Mouse (Mus musculus): ENCODE data around the gene Sept6. TPM values are rescaled to one million over a fixed set of nuclear protein-coding genes. Genes with fewer than 3 reads are reported as not detected.
A peak's percentile ranks its signal among the peaks of the same experiment; 100 is the strongest.
"Not testable (repeated sequence)": the region's sequence is repeated elsewhere in the genome, so short reads cannot be mapped to it uniquely, and the experiment has no call there.

Gene Sept6
- total and polyA plus RNA-seq, 2 experiments from 2014 or later = 59.6 to 106 TPM

- H3K4me2 ChIP-seq (ENCODE audit: low read depth, low read length) = no peak overlapping the region
- H3K9me3 ChIP-seq (ENCODE audit: low read length) = no peaks in the 10 kb centered on the region
- no peaks in the 10 kb centered on the region for H3K36me3 ChIP-seq (ENCODE audit: insufficient read depth, low read length)
- 35% methylated on average over 5 of the region's 5 CpGs for WGBS
- H3K4me1 ChIP-seq (ENCODE audit: insufficient read depth, low read length) = no peaks in the 10 kb centered on the region
- no peak overlapping the region for H3K9ac ChIP-seq (replicated peaks; ENCODE audit: low read length)
- no peaks in the 10 kb centered on the region for H3K27me3 ChIP-seq (ENCODE audit: insufficient read depth, low read length)
- DNase-seq (ENCODE audit: low spot score) = peak; percentile 17
- no peak overlapping the region for H3K27ac ChIP-seq
- peak; percentile 50 for TF ChIP-seq CTCF (IDR thresholded peaks at IDR 0.05; ENCODE audit: low read depth)
- ATAC-seq = no peak
- H3K4me3 ChIP-seq (ENCODE audit: low read length) = no peak overlapping the region
Observed at GRCm38 (mm10) chrX:36906539-36906938, 85.1 kb downstream of the Sept6 start.

GRCm38 (mm10) chrX:36903115-36903768 lies 88.4 kb downstream of the Sept6 start:
- H3K4me2 ChIP-seq (ENCODE audit: low read depth, low read length) = peak overlapping the region; percentile 56
- peak; percentile 94 for ATAC-seq
- no peaks in the 10 kb centered on the region for H3K9me3 ChIP-seq (ENCODE audit: low read length)
- no peaks in the 10 kb centered on the region for H3K36me3 ChIP-seq (ENCODE audit: insufficient read depth, low read length)
- TF ChIP-seq CTCF (IDR thresholded peaks at IDR 0.05; ENCODE audit: low read depth) = 0 out of 2 replicates have a peak, but pooled peaks have one; percentile 10
- no peaks in the 10 kb centered on the region for H3K4me1 ChIP-seq (ENCODE audit: insufficient read depth, low read length)
- H3K4me3 ChIP-seq (ENCODE audit: low read length) = peak overlapping the region; percentile 51
- peak; percentile 96 for DNase-seq (ENCODE audit: low spot score)
- no peaks in the 10 kb centered on the region for H3K27me3 ChIP-seq (ENCODE audit: insufficient read depth, low read length)
- peak overlapping the region; percentile 82 for H3K27ac ChIP-seq
- H3K9ac ChIP-seq (replicated peaks; ENCODE audit: low read length) = peak overlapping the region; percentile 56
- WGBS = 30% methylated on average over 27 of the region's 32 CpGs

- Histone ChIP-seq H3K27me3 (ENCODE audit: insufficient read depth, low read length) (no peaks in the 10 kb centered on the region), H3K36me3 (ENCODE audit: insufficient read depth, low read length) (no peaks in the 10 kb centered on the region), H3K27ac (peak within 1 kb of the TSS; percentile 82), H3K4me2 (ENCODE audit: low read depth, low read length) (peak within 1 kb of the TSS; percentile 56), H3K4me3 (ENCODE audit: low read length) (peak within 1 kb of the TSS; percentile 51), H3K9ac (replicated peaks; ENCODE audit: low read length) (peak within 1 kb of the TSS; percentile 56), H3K9me3 (ENCODE audit: low read length) (no peaks in the 10 kb centered on the region), H3K4me1 (ENCODE audit: insufficient read depth, low read length) (no peaks in the 10 kb centered on the region)
- peak; percentile 80 for ATAC-seq
- peak; percentile 61 for DNase-seq (ENCODE audit: low spot score)
- 34% methylated on average over 44 of the region's 47 CpGs for WGBS
- no peak for TF ChIP-seq CTCF (IDR thresholded peaks at IDR 0.05; ENCODE audit: low read depth)
Observed at GRCm38 (mm10) chrX:36902321-36903114, 89.1 kb downstream of the Sept6 start, which contains the start of gene Nkrf. Gene Nkrf (minus strand): TSS chrX:36902899.

- ATAC-seq (no peak), DNase-seq (ENCODE audit: low spot score) (no peak)
- 41% methylated on average over 3 of the region's 3 CpGs for WGBS
- peak overlapping the region; percentile 56; the same call in 1 of the 2 replicates for H3K9ac ChIP-seq (replicated peaks; ENCODE audit: low read length)
- no peaks in the 10 kb centered on the region for H3K36me3 ChIP-seq (ENCODE audit: insufficient read depth, low read length)
- TF ChIP-seq CTCF (IDR thresholded peaks at IDR 0.05; ENCODE audit: low read depth) = no peak
- peak overlapping the region; percentile 82 for H3K27ac ChIP-seq
- no peaks in the 10 kb centered on the region for H3K27me3 ChIP-seq (ENCODE audit: insufficient read depth, low read length)
- peak overlapping the region; percentile 51 for H3K4me3 ChIP-seq (ENCODE audit: low read length)
- peak overlapping the region; percentile 56 for H3K4me2 ChIP-seq (ENCODE audit: low read depth, low read length)
- no peaks in the 10 kb centered on the region for H3K9me3 ChIP-seq (ENCODE audit: low read length)
- no peaks in the 10 kb centered on the region for H3K4me1 ChIP-seq (ENCODE audit: insufficient read depth, low read length)
Observed at GRCm38 (mm10) chrX:36901655-36902054, 89.9 kb downstream of the Sept6 start.

GRCm38 (mm10) chrX:36898931-36899330 lies 92.7 kb downstream of the Sept6 start:
- not testable (repeated sequence) for H3K4me1 ChIP-seq (ENCODE audit: insufficient read depth, low read length); H3K36me3 ChIP-seq (ENCODE audit: insufficient read depth, low read length); DNase-seq (ENCODE audit: low spot score); H3K4me2 ChIP-seq (ENCODE audit: low read depth, low read length); H3K9ac ChIP-seq (replicated peaks; ENCODE audit: low read length); H3K4me3 ChIP-seq (ENCODE audit: low read length); H3K27ac ChIP-seq; ATAC-seq; H3K9me3 ChIP-seq (ENCODE audit: low read length); H3K27me3 ChIP-seq (ENCODE audit: insufficient read depth, low read length)
- TF ChIP-seq CTCF (IDR thresholded peaks at IDR 0.05; ENCODE audit: low read depth) = peak; percentile 32; the same call in 1 of the 2 replicates
- WGBS = 19% methylated on average over 1 of the region's 1 CpGs

GRCm38 (mm10) chrX:36884719-36885118 lies 106.9 kb downstream of the Sept6 start:
- H3K36me3 ChIP-seq (ENCODE audit: insufficient read depth, low read length) = no peaks in the 10 kb centered on the region

More at GRCm38 (mm10) chrX:36884719-36885118, 106.9 kb downstream of the Sept6 start:
- no peak overlapping the region for H3K9ac ChIP-seq (replicated peaks; ENCODE audit: low read length)
- DNase-seq (ENCODE audit: low spot score) (peak; percentile 2), ATAC-seq (no peak)
- H3K4me3 ChIP-seq (ENCODE audit: low read length) = no peak overlapping the region
- 89% methylated on average over 1 of the region's 1 CpGs for WGBS
- TF ChIP-seq CTCF (IDR thresholded peaks at IDR 0.05; ENCODE audit: low read depth) = peak; percentile 50
- H3K27me3 ChIP-seq (ENCODE audit: insufficient read depth, low read length) = no peaks in the 10 kb centered on the region
- no peak overlapping the region for H3K27ac ChIP-seq
- H3K9me3 ChIP-seq (ENCODE audit: low read length) = no peaks in the 10 kb centered on the region
- H3K4me2 ChIP-seq (ENCODE audit: low read depth, low read length) = no peak overlapping the region
- no peaks in the 10 kb centered on the region for H3K4me1 ChIP-seq (ENCODE audit: insufficient read depth, low read length)
